Mouse (Mus musculus) left cerebral cortex, postnatal 36 days (tissue): Measurements from ENCODE around the gene Stoml1. TPM values are rescaled to one million over a fixed set of nuclear protein-coding genes. Genes with fewer than 3 reads are reported as not detected.
"Not testable (repeated sequence)": the region's sequence is repeated elsewhere in the genome, so short reads cannot be mapped to it uniquely, and the experiment has no call there.

Experiments used
- DNase-seq, 2 experiments: peaks; one replicate each; pipeline ENCODE4 v3.0.0; 2021 to 2022; ENCODE audit warnings: low spot score in 2 of 2, mixed read lengths in 1 of 2
- intact Hi-C: fragments of 180-260 bp; cut with DNase I; formaldehyde crosslinking; loops from one replicate; pipeline ENCODE4 v1.15.1; 2025
- total RNA-seq, 2 experiments: library from RNA; stranded (reverse); gene quantifications; 2 replicates each; pipeline ENCODE4 v1.2.3; 2021

Stoml1 gene
- total RNA-seq, 2 experiments from 2014 or later = 64.6 to 72.4 TPM

DNA sequence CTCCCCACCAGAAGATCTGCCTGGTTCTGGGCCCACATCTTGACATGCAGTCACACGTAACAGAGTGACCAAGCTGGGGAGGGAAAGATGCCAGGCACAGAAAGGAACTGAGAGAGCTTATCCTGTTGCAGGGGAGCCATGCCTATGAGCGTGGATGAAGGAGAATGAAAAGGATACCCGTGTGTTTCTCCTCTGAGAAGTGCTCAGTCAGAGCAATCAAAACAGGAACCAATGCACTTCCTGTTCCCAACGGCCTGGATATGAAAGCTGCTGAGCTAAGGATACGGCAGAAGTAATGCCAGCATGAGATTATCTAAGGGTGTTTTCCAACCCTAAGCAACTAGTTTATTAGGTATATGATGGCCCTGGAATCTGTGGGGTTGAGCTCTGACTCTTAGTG, 20.6 kb upstream of the Stoml1 start:
- DNase-seq = no peak
- intact Hi-C loops = no loop called here

GRCm38 (mm10) chr9:58234502-58235015, 18.4 kb upstream of the Stoml1 start:
- no peak for DNase-seq
- intact Hi-C loops = no loop called here

- intact Hi-C loops = no loop called here
- DNase-seq = no peak
Measured at GRCm38 (mm10) chr9:58241780-58242485, 11.0 kb upstream of the Stoml1 start.

DNA sequence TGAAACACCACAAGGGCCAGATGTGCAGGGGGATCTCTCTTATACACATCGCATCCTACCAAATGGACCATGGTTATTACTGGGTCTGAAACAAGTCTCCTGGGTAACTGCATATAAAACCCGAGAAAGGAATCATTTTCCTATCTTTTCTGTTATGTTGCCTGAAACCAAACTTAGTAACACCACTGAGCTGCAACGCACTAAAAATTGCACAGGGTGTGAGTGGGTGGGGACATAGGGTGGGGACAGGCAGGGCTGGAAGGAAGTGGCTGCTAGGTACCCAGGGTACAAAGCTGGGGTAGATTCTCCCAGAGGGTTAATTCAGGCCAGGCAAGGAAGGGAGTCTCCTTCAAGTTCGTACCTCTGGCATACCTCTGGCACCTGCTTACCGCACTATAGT, 10.3 kb upstream of the Stoml1 start:
- intact Hi-C loops = no loop called here
- no peak for DNase-seq

DNA sequence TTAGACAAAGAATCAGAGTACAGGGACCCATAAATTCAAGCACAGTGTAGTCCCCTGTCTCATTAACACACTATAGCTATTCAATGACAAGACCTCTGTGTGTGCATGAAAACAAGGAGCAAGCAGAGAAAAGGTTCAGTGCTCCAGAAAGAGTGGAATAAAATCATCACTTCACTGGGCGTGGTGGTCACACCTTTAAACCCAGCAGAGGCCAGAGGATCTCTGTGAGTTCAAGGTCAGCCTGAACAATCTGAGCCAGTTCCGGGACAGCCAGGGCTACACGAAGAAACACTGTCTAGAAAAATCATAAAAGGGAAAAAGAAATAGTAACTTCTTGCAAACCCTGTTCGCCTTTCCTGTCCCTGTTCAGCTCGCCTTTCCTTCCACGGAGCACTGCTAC, 9.3 kb upstream of the Stoml1 start:
- intact Hi-C loops = no loop called here
- no peak for DNase-seq

- intact Hi-C loops = no loop called here
- no peak for DNase-seq
Measured at GRCm38 (mm10) chr9:58246083-58246591, 6.8 kb upstream of the Stoml1 start.

GRCm38 (mm10) chr9:58247064-58247759, 5.8 kb upstream of the Stoml1 start:
- peak; percentile 72 to 80 for DNase-seq
- intact Hi-C loops = no loop called here

DNA sequence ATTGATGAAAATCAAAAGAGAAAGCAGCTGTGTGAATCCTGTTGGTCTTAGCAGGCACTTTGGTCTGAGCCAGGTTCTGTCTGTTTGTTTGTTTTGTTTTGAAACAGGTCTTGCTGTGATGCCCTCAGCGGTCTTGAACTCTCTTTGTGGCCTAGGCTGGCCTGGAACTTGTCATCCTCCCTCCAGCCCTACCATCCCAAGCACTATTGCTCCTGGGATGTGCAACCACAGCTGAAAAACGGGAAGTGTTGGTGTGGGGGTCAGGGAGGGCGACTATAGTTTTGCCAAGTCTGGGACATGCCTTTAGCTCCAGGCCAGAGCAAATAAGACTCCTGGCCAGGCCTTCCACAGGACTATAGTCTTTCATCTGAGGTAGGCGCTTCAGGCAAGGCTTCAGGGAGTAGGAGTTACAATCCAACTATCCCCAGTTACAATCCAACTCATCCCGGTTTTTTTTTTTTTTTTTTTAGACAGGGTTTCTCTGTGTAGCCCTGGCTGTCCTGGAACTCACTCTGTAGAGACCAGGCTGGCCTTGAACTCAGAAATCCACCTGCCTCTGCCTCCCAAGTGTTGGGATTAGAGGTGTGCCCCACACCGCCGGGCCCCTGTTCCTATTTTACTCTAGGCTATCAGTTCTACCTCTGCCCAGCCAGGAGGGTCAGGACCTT, 4.1 kb upstream of the Stoml1 start:
- no peak for DNase-seq
- intact Hi-C loops = no loop called here

GRCm38 (mm10) chr9:58249592-58250192, 3.3 kb upstream of the Stoml1 start, which contains the start of gene Pml:
Gene Pml, minus strand, starts transcription at chr9:58249786.
- intact Hi-C loops = no loop called here
- peak; percentile 60 to 63 for DNase-seq

DNA sequence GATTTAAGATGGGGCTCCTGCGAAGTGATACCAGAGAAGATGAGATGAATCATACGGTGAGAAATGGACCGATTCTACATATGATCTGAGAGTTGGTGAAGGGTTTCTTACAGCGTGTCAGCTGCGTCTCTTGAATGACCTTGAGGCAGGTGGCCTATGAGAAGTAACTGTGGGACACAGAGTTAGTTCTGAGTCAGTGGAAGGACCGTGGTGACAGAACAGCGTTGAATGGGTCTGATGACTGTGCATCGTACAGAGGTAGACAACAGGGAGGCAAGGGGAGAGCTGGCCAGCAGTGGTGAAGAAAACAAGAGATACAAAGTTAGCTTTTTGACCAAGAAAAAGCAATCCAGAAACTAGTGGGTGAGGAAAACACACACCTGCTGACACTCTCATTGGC, 2.6 kb upstream of the Stoml1 start:
- no peak for DNase-seq
- intact Hi-C loops = no loop called here

DNA sequence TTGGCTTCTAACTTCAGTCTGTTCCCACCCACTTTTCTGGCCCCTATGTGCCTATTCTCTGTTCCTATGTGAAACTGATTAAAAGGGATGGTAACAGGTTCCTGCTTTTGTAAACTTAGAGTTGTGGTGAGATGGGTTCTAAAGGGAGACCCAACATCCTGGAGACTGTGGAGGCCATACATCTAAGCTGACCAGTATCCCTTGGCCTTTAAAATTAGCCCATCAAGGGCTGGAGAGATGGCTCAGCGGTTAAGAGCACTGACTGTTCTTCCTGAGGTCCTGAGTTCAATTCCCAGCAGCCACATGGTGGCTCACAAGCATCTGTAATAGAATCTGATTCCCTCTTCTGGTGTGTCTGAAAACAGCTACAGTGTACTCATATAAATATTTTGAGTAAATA, 2.2 kb upstream of the Stoml1 start:
- intact Hi-C loops, DNase-seq: not testable (repeated sequence)

DNA sequence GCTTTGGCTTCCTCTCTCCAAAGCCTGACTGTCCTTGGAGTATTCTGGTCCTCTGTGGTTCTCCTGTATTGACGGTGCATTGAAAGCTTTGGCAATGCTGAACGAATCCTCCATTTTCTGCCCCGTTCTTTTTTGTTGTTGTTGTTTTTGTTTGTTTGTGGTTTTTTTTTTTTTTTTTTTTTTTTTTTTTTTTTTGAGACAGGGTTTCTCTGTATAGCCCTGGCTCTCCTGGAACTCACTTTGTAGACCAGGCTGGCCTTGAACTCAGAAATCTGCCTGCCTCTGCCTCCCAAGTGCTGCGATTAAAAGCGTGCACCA, 800 bp downstream of the Stoml1 start:
- DNase-seq, intact Hi-C loops: not testable (repeated sequence)

GRCm38 (mm10) chr9:58255105-58255504, 2.1 kb downstream of the Stoml1 start:
- no peak for DNase-seq
- intact Hi-C loops = no loop called here

DNA sequence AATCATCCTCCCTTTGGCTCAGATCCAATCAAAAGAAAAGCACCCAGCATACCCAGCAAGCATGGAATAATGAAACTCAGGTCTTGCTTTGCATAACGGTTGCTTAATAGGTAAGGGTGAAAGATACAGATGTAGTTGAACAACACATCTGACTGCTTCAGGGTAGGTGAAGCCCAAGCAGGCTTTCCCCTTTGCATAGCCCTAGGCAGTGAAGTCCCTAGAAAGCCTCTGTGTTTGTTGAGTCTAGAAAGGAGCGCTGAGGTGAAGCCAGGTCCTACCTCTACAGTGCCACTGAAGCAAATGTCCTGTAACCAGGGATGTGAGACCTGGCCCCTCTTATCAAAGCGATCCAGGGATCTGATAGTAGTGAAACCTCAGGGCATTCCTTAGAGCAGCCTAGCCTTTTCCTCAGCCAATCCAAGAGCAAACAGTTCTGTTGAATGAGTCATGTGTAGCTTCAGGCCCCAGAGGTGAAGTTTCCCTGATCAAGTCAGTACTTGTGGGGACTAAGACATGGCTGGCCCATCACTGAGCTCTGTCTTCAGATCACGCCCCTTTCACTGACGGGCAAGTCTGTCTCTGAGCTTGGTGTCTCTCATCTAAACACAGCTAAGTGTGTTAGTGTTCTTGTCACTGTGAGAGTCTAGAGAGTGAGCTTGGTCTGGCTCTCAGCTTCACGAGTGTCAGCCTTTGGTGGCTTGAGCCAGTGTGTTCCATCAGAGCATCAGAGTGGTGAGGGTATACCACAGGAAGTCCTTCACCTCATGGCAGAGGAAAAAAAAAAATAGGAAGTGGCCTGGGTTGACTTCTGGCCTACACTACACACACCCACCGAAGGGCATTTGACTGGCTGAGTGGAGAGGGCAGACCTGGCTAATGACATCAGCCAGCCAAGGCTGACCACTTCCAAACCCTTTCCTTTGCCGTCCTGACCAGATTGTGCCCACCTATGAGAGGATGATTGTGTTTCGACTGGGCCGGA, 3.0 kb downstream of the Stoml1 start:
- no peak for DNase-seq
- intact Hi-C loops = no loop called here

- intact Hi-C loops = no loop called here
- no peak for DNase-seq
Measured at GRCm38 (mm10) chr9:58262507-58262906, 9.5 kb downstream of the Stoml1 start.

- no peak for DNase-seq
- intact Hi-C loops = loop anchor here (5.0 kb wide), 1 partner anchor 38 kb away; no protein-coding TSS in a partner anchor
Measured at GRCm38 (mm10) chr9:58265368-58265767, 12.4 kb downstream of the Stoml1 start.

- intact Hi-C loops = loop anchor here (5.0 kb wide), 1 partner anchor 39 kb away; no protein-coding TSS in a partner anchor
- DNase-seq = no peak
Measured at GRCm38 (mm10) chr9:58266571-58267011, 13.6 kb downstream of the Stoml1 start.

DNA sequence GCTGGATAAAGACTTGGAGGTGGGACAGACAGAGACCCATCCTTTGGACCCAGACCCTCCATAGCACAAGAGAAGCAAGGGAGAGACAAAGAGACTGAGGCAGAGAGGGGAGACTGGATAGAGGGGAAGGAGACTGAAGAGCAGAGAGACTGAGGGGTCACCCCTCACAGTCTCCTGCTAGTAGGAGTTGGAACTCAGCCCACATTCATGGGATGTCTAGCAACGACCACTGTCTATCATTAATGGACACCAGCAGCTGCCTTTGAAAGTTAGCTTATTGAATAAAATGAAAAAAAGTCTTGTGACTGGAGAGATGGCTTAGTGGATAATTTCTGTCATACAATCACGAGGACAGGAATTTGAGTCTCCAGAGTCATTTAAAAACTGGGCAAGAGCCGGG, 14.1 kb downstream of the Stoml1 start:
- no peak for DNase-seq
- intact Hi-C loops = loop anchor here (5.0 kb wide), 1 partner anchor 40 kb away; no protein-coding TSS in a partner anchor
